Mouse (Mus musculus): ENCODE measurements around the gene Ghrh.

DNA sequence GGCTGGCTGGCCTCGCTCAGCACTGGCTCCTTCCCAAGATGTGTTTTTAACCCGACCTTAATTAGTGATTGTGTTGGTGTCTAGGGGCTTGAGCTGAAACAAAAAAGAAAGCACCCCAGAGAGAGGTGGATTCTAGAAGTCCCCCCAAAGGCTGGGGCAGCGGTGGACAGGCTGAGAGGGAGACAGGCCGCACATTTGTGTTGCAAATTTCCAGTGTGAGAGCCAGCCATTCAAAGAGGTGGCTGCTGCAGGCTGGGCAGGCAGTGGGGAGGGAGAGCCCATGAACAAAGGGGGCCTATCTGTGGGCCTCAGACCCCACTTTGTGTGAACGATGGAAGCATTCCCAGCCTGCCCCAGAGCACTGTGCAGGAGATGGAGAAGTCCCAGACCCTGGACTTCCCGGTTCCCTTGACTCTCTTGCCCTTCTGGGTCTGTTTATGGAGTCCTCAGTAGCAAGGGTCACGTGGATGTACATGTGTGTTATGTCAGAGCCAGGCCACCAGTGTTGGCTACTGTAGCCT lies 7.0 kb downstream of the Ghrh start:
- TF ChIP-seq CTCF (IDR thresholded peaks at IDR 0.05; ENCODE audit: extremely low read depth, insufficient read depth, insufficient read length, insufficient replicate concordance) (no peak), POLR2A (IDR thresholded peaks at IDR 0.05; ENCODE audit: low read depth, low read length) (no peak)

Data from spleen, adult 2 months (tissue).